Mouse (Mus musculus): ENCODE measurements around the gene Rusc1. TPM values are rescaled to one million over a fixed set of nuclear protein-coding genes. Genes with fewer than 3 reads are reported as not detected.

Rusc1 gene
- polyA plus RNA-seq, 1 experiment, result 25.0 TPM

DNA sequence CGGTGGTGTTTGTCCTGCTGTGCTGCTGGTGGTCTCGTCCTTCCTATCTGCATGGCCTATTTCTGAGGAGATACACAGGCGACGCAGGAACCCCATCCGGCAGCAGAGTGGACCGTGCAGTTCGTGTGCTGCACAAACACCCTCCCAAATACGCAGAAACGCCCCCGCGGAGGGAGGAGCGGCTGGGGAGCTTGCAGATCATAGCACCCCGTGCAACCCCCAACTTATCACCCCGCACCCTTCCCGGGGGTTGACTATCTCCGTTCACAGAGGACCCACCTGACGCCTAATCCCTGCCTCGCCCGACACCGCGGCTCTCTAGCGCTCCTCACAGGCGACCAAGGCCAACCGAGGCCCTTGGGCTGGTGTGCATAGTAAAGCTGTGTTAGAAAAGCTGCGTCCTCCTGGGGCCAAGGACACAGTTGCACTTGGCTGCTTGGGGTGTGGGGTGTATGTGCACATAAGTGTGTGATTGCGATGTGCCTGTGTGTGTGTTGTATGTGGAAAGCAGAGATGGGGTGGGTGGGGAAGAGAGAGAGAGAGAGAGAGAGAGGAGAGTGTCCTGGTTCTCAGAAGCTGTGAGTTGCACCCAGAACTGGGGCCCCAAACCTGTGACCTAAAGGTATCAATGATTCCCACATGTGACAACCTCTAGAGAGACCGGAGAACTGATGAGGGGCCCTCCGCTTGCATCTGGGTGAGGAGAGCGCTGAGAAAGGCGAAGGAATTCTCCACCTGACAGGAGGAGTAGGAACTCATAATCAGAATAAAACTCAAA is 39.4 kb upstream of the Rusc1 start:
- TF ChIP-seq MAX (IDR thresholded peaks at IDR 0.05) (no peak), USF1 (IDR thresholded peaks at IDR 0.05; ENCODE audit: low read depth) (no peak), CEBPB (IDR thresholded peaks at IDR 0.05; ENCODE audit: low read depth) (no peak), FOSL1 (IDR thresholded peaks at IDR 0.05; ENCODE audit: insufficient read depth, low read length, poor library complexity, severe bottlenecking) (no peak), MYOG (IDR thresholded peaks at IDR 0.05; ENCODE audit: control insufficient read depth, extremely low read depth, insufficient read length) (no peak), MYOD1 (IDR thresholded peaks at IDR 0.05; ENCODE audit: control insufficient read depth, insufficient read length, low read depth) (no peak), CTCF (IDR thresholded peaks at IDR 0.05; ENCODE audit: control insufficient read depth, insufficient read depth, insufficient read length) (no peak)
- no peaks in the 10 kb centered on the region for H3K79me2 ChIP-seq (ENCODE audit: control insufficient read depth, insufficient read depth)
- no peak overlapping the region for H3ac ChIP-seq (ENCODE audit: control insufficient read depth, insufficient read length, low read depth)
- H3K4me3 ChIP-seq (ENCODE audit: insufficient read depth, poor library complexity, severe bottlenecking), result no peak overlapping the region
- no peaks in the 10 kb centered on the region for H3K79me3 ChIP-seq (ENCODE audit: low read depth)
- no peaks in the 10 kb centered on the region for H3K36me3 ChIP-seq (ENCODE audit: control insufficient read depth, insufficient read depth)
- H3K27me3 ChIP-seq (ENCODE audit: control insufficient read depth, insufficient read depth, insufficient read length), result peaks cover 75% of the 10 kb centered on the region

DNA sequence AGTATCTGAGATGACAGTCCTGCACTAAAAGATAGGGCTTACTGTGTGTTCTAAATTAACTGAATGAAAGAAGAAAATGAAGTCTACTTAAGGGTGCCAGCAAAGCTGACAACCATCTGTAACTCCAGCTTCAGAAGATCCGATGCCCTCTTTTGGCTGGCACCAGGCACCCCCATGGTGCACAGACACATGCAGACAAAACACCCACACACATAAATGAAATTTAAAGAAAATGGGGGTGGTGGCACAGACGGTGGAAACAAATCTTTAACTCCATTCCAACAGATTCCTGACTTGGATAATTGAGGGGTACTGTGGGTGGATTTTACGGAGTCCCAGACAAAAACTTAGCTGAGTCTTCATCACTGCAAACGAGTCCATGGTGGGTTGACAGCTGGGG is 38.7 kb upstream of the Rusc1 start:
- no peak overlapping the region for H3K4me3 ChIP-seq (ENCODE audit: insufficient read depth, poor library complexity, severe bottlenecking)
- H3K79me2 ChIP-seq (ENCODE audit: control insufficient read depth, insufficient read depth), result no peaks in the 10 kb centered on the region
- no peaks in the 10 kb centered on the region for H3K79me3 ChIP-seq (ENCODE audit: low read depth)
- H3ac ChIP-seq (ENCODE audit: control insufficient read depth, insufficient read length, low read depth), result no peak overlapping the region
- peaks cover 72% of the 10 kb centered on the region for H3K27me3 ChIP-seq (ENCODE audit: control insufficient read depth, insufficient read depth, insufficient read length)
- no peaks in the 10 kb centered on the region for H3K36me3 ChIP-seq (ENCODE audit: control insufficient read depth, insufficient read depth)
- TF ChIP-seq MYOG (IDR thresholded peaks at IDR 0.05; ENCODE audit: control insufficient read depth, extremely low read depth, insufficient read length) (no peak), FOSL1 (IDR thresholded peaks at IDR 0.05; ENCODE audit: insufficient read depth, low read length, poor library complexity, severe bottlenecking) (no peak), CTCF (IDR thresholded peaks at IDR 0.05; ENCODE audit: control insufficient read depth, insufficient read depth, insufficient read length) (no peak), CEBPB (IDR thresholded peaks at IDR 0.05; ENCODE audit: low read depth) (no peak), MAX (IDR thresholded peaks at IDR 0.05) (no peak), USF1 (IDR thresholded peaks at IDR 0.05; ENCODE audit: low read depth) (no peak), MYOD1 (IDR thresholded peaks at IDR 0.05; ENCODE audit: control insufficient read depth, insufficient read length, low read depth) (no peak)

DNA sequence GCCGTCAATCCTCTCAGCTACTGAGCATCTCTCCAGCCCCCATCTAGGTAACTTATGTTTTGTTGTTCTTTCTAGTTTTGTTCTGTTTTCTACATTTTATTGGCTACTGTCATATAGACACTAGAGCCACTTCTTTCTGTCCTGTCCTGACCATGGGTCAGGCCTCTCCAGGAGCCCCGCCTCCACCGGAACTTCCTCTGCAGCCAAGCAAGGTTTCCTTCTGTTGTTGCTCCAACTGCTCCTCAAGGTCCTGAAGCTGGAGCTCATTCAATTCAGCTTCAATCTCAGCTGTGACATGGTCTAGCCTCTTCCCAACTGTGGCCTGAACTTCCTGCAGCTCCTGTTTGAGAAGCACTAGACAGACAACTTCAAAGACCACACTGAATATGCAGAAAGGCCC is 36.8 kb upstream of the Rusc1 start:
- Histone ChIP-seq H3K79me3 (ENCODE audit: low read depth) (no peaks in the 10 kb centered on the region), H3K79me2 (ENCODE audit: control insufficient read depth, insufficient read depth) (no peaks in the 10 kb centered on the region), H3K36me3 (ENCODE audit: control insufficient read depth, insufficient read depth) (no peaks in the 10 kb centered on the region), H3K4me3 (ENCODE audit: insufficient read depth, poor library complexity, severe bottlenecking) (no peak overlapping the region), H3ac (ENCODE audit: control insufficient read depth, insufficient read length, low read depth) (no peak overlapping the region), H3K27me3 (ENCODE audit: control insufficient read depth, insufficient read depth, insufficient read length) (peaks cover 58% of the 10 kb centered on the region)
- TF ChIP-seq CTCF (IDR thresholded peaks at IDR 0.05; ENCODE audit: control insufficient read depth, insufficient read depth, insufficient read length) (no peak), CEBPB (IDR thresholded peaks at IDR 0.05; ENCODE audit: low read depth) (no peak), MYOD1 (IDR thresholded peaks at IDR 0.05; ENCODE audit: control insufficient read depth, insufficient read length, low read depth) (no peak), USF1 (IDR thresholded peaks at IDR 0.05; ENCODE audit: low read depth) (no peak), MYOG (IDR thresholded peaks at IDR 0.05; ENCODE audit: control insufficient read depth, extremely low read depth, insufficient read length) (no peak), MAX (IDR thresholded peaks at IDR 0.05) (no peak), FOSL1 (IDR thresholded peaks at IDR 0.05; ENCODE audit: insufficient read depth, low read length, poor library complexity, severe bottlenecking) (no peak)

DNA sequence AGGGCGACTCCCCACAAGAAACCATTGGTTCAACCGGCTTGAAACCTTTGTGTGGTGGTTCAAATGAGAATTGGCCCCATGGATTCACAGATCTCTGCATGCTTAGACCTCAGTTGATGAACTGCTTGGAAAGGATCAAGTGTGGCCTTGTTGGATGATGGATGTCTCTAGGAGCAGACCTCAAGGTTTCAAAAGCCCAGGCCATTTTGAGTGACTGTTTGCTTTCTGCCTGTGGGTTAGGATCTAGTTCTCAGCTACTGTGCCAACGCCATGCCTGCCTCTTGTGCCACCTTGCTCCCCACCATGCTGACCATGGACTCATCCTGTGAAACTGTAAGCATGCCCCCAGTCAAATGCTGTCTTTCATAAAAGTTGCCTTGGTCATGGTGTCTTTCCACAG is 32.9 kb upstream of the Rusc1 start:
- no peak overlapping the region for H3ac ChIP-seq (ENCODE audit: control insufficient read depth, insufficient read length, low read depth)
- TF ChIP-seq CEBPB (IDR thresholded peaks at IDR 0.05; ENCODE audit: low read depth), result no peak
- TF ChIP-seq USF1 (IDR thresholded peaks at IDR 0.05; ENCODE audit: low read depth), result no peak
- no peak for TF ChIP-seq FOSL1 (IDR thresholded peaks at IDR 0.05; ENCODE audit: insufficient read depth, low read length, poor library complexity, severe bottlenecking)

DNA sequence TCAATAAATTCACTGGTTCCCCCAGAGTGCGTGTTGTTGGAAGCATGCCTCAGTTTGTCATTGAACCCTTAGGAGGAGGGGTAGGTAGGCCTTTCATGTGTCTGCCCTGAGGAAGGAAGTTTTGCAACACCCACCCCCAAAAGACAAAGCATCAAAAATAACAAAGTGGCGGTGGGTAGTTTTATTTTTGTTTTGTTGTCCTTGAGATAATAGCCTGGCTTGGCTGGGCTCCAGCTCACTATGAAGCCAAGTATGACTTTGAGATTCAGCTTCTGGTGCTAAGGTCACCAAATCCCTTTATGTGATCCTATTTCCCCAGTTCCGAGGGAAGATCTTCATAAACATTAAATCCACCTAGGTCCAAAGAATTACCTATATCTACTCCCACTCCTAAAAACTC is 31.1 kb upstream of the Rusc1 start:
- no peaks in the 10 kb centered on the region for H3K36me3 ChIP-seq (ENCODE audit: control insufficient read depth, insufficient read depth)
- H3K79me2 ChIP-seq (ENCODE audit: control insufficient read depth, insufficient read depth), result no peaks in the 10 kb centered on the region
- no peak overlapping the region for H3K4me3 ChIP-seq (ENCODE audit: insufficient read depth, poor library complexity, severe bottlenecking)
- H3ac ChIP-seq (ENCODE audit: control insufficient read depth, insufficient read length, low read depth), result no peak overlapping the region
- H3K27me3 ChIP-seq (ENCODE audit: control insufficient read depth, insufficient read depth, insufficient read length), result peaks cover 30% of the 10 kb centered on the region
- no peaks in the 10 kb centered on the region for H3K79me3 ChIP-seq (ENCODE audit: low read depth)
- TF ChIP-seq MYOG (IDR thresholded peaks at IDR 0.05; ENCODE audit: control insufficient read depth, extremely low read depth, insufficient read length) (no peak), MAX (IDR thresholded peaks at IDR 0.05) (no peak), CTCF (IDR thresholded peaks at IDR 0.05; ENCODE audit: control insufficient read depth, insufficient read depth, insufficient read length) (no peak), MYOD1 (IDR thresholded peaks at IDR 0.05; ENCODE audit: control insufficient read depth, insufficient read length, low read depth) (no peak), CEBPB (IDR thresholded peaks at IDR 0.05; ENCODE audit: low read depth) (no peak), USF1 (IDR thresholded peaks at IDR 0.05; ENCODE audit: low read depth) (no peak), FOSL1 (IDR thresholded peaks at IDR 0.05; ENCODE audit: insufficient read depth, low read length, poor library complexity, severe bottlenecking) (no peak)

More for the DNA sequence above, 32.9 kb upstream of the Rusc1 start:
- Histone ChIP-seq H3K79me3 (ENCODE audit: low read depth) (no peaks in the 10 kb centered on the region), H3K27me3 (ENCODE audit: control insufficient read depth, insufficient read depth, insufficient read length) (peaks cover 27% of the 10 kb centered on the region), H3K4me3 (ENCODE audit: insufficient read depth, poor library complexity, severe bottlenecking) (no peak overlapping the region), H3K79me2 (ENCODE audit: control insufficient read depth, insufficient read depth) (no peaks in the 10 kb centered on the region), H3K36me3 (ENCODE audit: control insufficient read depth, insufficient read depth) (no peaks in the 10 kb centered on the region)
